Mouse (Mus musculus): Measurements from ENCODE around the gene Sdad1.

The Sdad1 gene

GRCm38 (mm10) chr5:92312046-92312715 lies 1.9 kb upstream of the Sdad1 start:
- peak; percentile 79 for DNase-seq (ENCODE audit: low spot score)

GRCm38 (mm10) chr5:92304291-92304690 lies 6.0 kb downstream of the Sdad1 start:
- DNase-seq (ENCODE audit: low spot score), result no peak

- no peak for DNase-seq (ENCODE audit: low spot score)
These were observed 8.0 kb downstream of the Sdad1 start for GRCm38 (mm10) chr5:92302149-92302840.

GRCm38 (mm10) chr5:92294525-92294924 lies 15.8 kb downstream of the Sdad1 start:
- DNase-seq (ENCODE audit: low spot score), result no peak

- DNase-seq (ENCODE audit: low spot score), result no peak
These were observed 18.4 kb downstream of the Sdad1 start for GRCm38 (mm10) chr5:92291652-92292414.

GRCm38 (mm10) chr5:92287840-92288239 lies 22.4 kb downstream of the Sdad1 start:
- no peak for DNase-seq (ENCODE audit: low spot score)

- no peak for DNase-seq (ENCODE audit: low spot score)
These were observed 27.2 kb downstream of the Sdad1 start for GRCm38 (mm10) chr5:92283107-92283506.

GRCm38 (mm10) chr5:92282571-92282970 lies 27.7 kb downstream of the Sdad1 start:
- peak; percentile 8 for DNase-seq (ENCODE audit: low spot score)

GRCm38 (mm10) chr5:92278942-92279537 lies 31.2 kb downstream of the Sdad1 start:
- DNase-seq (ENCODE audit: low spot score), result no peak

- DNase-seq (ENCODE audit: low spot score), result peak; percentile 77
These were observed 32.6 kb downstream of the Sdad1 start, which contains the start of gene Naaa for GRCm38 (mm10) chr5:92277437-92278394. TSS of gene Naaa (minus strand) at chr5:92278170.

GRCm38 (mm10) chr5:92270496-92270895 lies 39.8 kb downstream of the Sdad1 start:
- DNase-seq (ENCODE audit: low spot score), result no peak

GRCm38 (mm10) chr5:92263761-92264359 lies 46.4 kb downstream of the Sdad1 start:
- DNase-seq (ENCODE audit: low spot score), result peak; percentile 36

GRCm38 (mm10) chr5:92262646-92263045 lies 47.6 kb downstream of the Sdad1 start:
- no peak for DNase-seq (ENCODE audit: low spot score)

GRCm38 (mm10) chr5:92256218-92256617 lies 54.1 kb downstream of the Sdad1 start, which contains the start of gene Ppef2:
TSS of gene Ppef2 (minus strand) at chr5:92256278.
- no peak for DNase-seq (ENCODE audit: low spot score)

GRCm38 (mm10) chr5:92254476-92254875 lies 55.8 kb downstream of the Sdad1 start:
- no peak for DNase-seq (ENCODE audit: low spot score)

GRCm38 (mm10) chr5:92252797-92253343 lies 57.4 kb downstream of the Sdad1 start:
- no peak for DNase-seq (ENCODE audit: low spot score)

- no peak for DNase-seq (ENCODE audit: low spot score)
These were observed 58.2 kb downstream of the Sdad1 start for GRCm38 (mm10) chr5:92252031-92252430.

GRCm38 (mm10) chr5:92248614-92249013 lies 61.7 kb downstream of the Sdad1 start:
- DNase-seq (ENCODE audit: low spot score), result no peak

- no peak for DNase-seq (ENCODE audit: low spot score)
These were observed 64.8 kb downstream of the Sdad1 start for GRCm38 (mm10) chr5:92245483-92245882.

- DNase-seq (ENCODE audit: low spot score), result no peak
These were observed 65.4 kb downstream of the Sdad1 start for GRCm38 (mm10) chr5:92244900-92245299.
